Mouse (Mus musculus) cerebral cortex, adult 2 months (tissue): Measurements from ENCODE around the gene Rab28.

Source experiments
- WGBS: fragments of 180-500 bp; shearing (Covaris S2); methylation state at CpG from one replicate; pipeline ENCODE4 v1.1.7; 2018; 5-methylcytosine and 5-hydroxymethylcytosine counted together

The Rab28 gene

GRCm38 (mm10) chr5:41625544-41625943, 82.4 kb downstream of the Rab28 start:
- WGBS, result 71% methylated on average over 7 of the region's 7 CpGs

- 84% methylated on average over 3 of the region's 3 CpGs for WGBS
These were observed 86.2 kb downstream of the Rab28 start for GRCm38 (mm10) chr5:41621748-41622147.

- 39% methylated on average over 1 of the region's 1 CpGs for WGBS
These were observed 89.0 kb downstream of the Rab28 start for GRCm38 (mm10) chr5:41618966-41619365.

- 29% methylated on average over 5 of the region's 5 CpGs for WGBS
These were observed 97.4 kb downstream of the Rab28 start for GRCm38 (mm10) chr5:41610447-41611030.

GRCm38 (mm10) chr5:41596242-41597117, 111.5 kb downstream of the Rab28 start:
- WGBS, result 98% methylated on average over 3 of the region's 3 CpGs

GRCm38 (mm10) chr5:41595199-41595598, 112.8 kb downstream of the Rab28 start:
- 30% methylated on average over 3 of the region's 3 CpGs for WGBS

GRCm38 (mm10) chr5:41578051-41578450, 129.9 kb downstream of the Rab28 start:
- WGBS, result 67% methylated on average over 2 of the region's 2 CpGs
